Mouse (Mus musculus) lung, postnatal 0 days (tissue): ENCODE results near the gene Nr2e1.

Experiments used
- CTCF ChIP-seq: IDR thresholded peaks from 2 replicates; pipeline ENCODE4 v1.5.1; 2016; ENCODE audit warnings: antibody characterized with exemption, mild to moderate bottlenecking
- EP300 ChIP-seq: IDR thresholded peaks from 2 replicates; pipeline ENCODE4 v1.6.1; 2016; ENCODE audit warnings: antibody characterized with exemption, mild to moderate bottlenecking, control low read depth

- TF ChIP-seq CTCF (no peak), EP300 (no peak)
Measured at GRCm38 (mm10) chr10:42523556-42524162, 59.8 kb downstream of the Nr2e1 start.
